Mouse (Mus musculus) erythroblast, embryonic 14.5 days (primary cell): ENCODE data around the gene Nkx2-1.

Experiments used
- GATA1 ChIP-seq: IDR thresholded peaks from 2 replicates; pipeline ENCODE4 v1.6.1; 2012; ENCODE audit warnings: low read length, inconsistent platforms, mixed read lengths
- TAL1 ChIP-seq: IDR thresholded peaks from 3 replicates; pipeline ENCODE4 v1.6.1; 2012; ENCODE audit warnings: low read length, inconsistent platforms, mixed read lengths

- no peak for TF ChIP-seq TAL1
- TF ChIP-seq GATA1: no peak
These were observed 16.2 kb downstream of the Nkx2-1 start for GRCm38 (mm10) chr12:56520396-56521105.
